Mouse (Mus musculus) lung, embryonic 16.5 days (tissue): ENCODE results near the gene Vmn1r214. TPM values are rescaled to one million over a fixed set of nuclear protein-coding genes. Genes with fewer than 3 reads are reported as not detected.

Experiments used
- ATAC-seq: fragments of 200-750 bp; cut with Nextera tagmentation; 2 replicates; pipeline ENCODE4 v1.8.0; 2017; ENCODE audit warnings: low read depth, mild to moderate bottlenecking, moderate library complexity
- H3K27ac ChIP-seq: fragments of 300-500 bp; sonication (generic); 2 replicates; pipeline ENCODE4 v1.5.1; 2014; ENCODE audit warnings: mild to moderate bottlenecking, control low read depth, low read length
- H3K27me3 ChIP-seq: fragments of 300-500 bp; sonication (generic); 2 replicates; pipeline ENCODE4 v1.6.1; 2014; ENCODE audit warnings: low read depth, low read length, mixed read lengths; ENCODE audit not compliant: control insufficient read depth, insufficient read depth
- H3K36me3 ChIP-seq: fragments of 300-500 bp; sonication (generic); 2 replicates; pipeline ENCODE4 v1.6.1; 2014; ENCODE audit warnings: low read length; ENCODE audit not compliant: control insufficient read depth, insufficient read depth
- H3K4me1 ChIP-seq: fragments of 300-500 bp; sonication (generic); replicated peaks from 2 replicates; pipeline ENCODE4 v1.6.1; 2014; ENCODE audit warnings: low read length, mixed read lengths; ENCODE audit not compliant: control insufficient read depth, insufficient read depth
- H3K4me2 ChIP-seq: fragments of 300-500 bp; sonication (generic); 2 replicates; pipeline ENCODE4 v1.6.1; 2014; ENCODE audit warnings: low read depth, low read length, control low read depth
- H3K4me3 ChIP-seq: fragments of 300-500 bp; sonication (generic); 2 replicates; pipeline ENCODE4 v1.5.1; 2014; ENCODE audit warnings: mild to moderate bottlenecking, low read length, control low read depth
- H3K9ac ChIP-seq: fragments of 300-500 bp; sonication (generic); 2 replicates; pipeline ENCODE4 v1.6.1; 2014; ENCODE audit warnings: low read length, control low read depth
- H3K9me3 ChIP-seq: fragments of 300-500 bp; sonication (generic); 2 replicates; pipeline ENCODE4 v1.6.1; 2016; ENCODE audit warnings: low read length; ENCODE audit not compliant: control insufficient read depth
- WGBS: fragments of 180-500 bp; shearing (Covaris S2); extraction: QIAGEN DNeasy Blood & Tissue Kit; methylation state at CpG from one replicate; pipeline ENCODE4 v1.1.7; 2014; 5-methylcytosine and 5-hydroxymethylcytosine counted together
- polyA plus RNA-seq: library from polyadenylated mRNA; unstranded; fragments of >200 nt; fragmentation: Nextera tagmentation; extraction: Ambion mirVana; gene quantifications from 2 replicates; pipeline ENCODE4 v1.2.1, GENCODE M21; 2015

Vmn1r214 gene
- polyA plus RNA-seq, 1 experiment from 2014 or later, result not detected

DNA sequence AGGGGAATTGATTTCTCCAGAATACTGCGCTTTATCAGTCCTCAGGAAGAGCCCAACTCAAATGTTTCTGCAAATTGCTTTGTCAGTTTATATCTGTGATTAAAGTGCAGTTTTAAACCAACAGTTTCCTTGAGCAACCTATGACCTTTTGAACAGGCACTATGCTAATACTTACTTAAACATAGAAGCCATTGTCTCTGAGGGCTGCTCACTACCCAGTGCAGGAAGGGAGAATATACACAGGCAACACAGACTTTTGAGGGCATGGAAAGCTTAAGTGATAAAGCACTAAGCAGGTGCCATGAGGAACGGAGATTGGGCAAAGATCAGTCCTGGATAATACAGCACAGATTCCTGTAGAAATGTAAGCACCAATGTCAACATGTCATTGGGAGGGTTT lies 39.1 kb downstream of the Vmn1r214 start:
- Histone ChIP-seq H3K27ac (no peak overlapping the region), H3K4me1 (no peaks in the 10 kb centered on the region)

More for the DNA sequence above, 39.1 kb downstream of the Vmn1r214 start:
- no peaks in the 10 kb centered on the region for H3K9me3 ChIP-seq
- ATAC-seq, result no peak
- no peak overlapping the region for H3K4me3 ChIP-seq
- H3K9ac ChIP-seq, result no peak overlapping the region
- H3K36me3 ChIP-seq, result no peaks in the 10 kb centered on the region
- H3K27me3 ChIP-seq, result no peaks in the 10 kb centered on the region
- WGBS, result 60% methylated on average over 2 of the region's 2 CpGs
- H3K4me2 ChIP-seq, result no peak overlapping the region

Other genes with a start within 250 kb of the Vmn1r214 start
- not detected in 2 replicates for gene Vmn1r209, start 220.7 kb upstream of the Vmn1r214 start, polyA plus RNA-seq
- not detected in 2 replicates for gene Vmn1r210, start 199.1 kb upstream of the Vmn1r214 start, polyA plus RNA-seq
- gene Vmn1r211, start 172.9 kb upstream of the Vmn1r214 start, polyA plus RNA-seq, result not detected in 2 replicates
- gene Vmn1r212, start 146.2 kb upstream of the Vmn1r214 start, polyA plus RNA-seq, result not detected in 2 replicates
- gene Vmn1r213, start 22.8 kb upstream of the Vmn1r214 start, polyA plus RNA-seq, result not detected in 2 replicates
- not detected in 2 replicates for gene Vmn1r215, start 37.6 kb downstream of the Vmn1r214 start, polyA plus RNA-seq
- gene Vmn1r217, start 87.8 kb downstream of the Vmn1r214 start, polyA plus RNA-seq, result not detected in 2 replicates
- not detected in 2 replicates for gene Vmn1r218, start 102.7 kb downstream of the Vmn1r214 start, polyA plus RNA-seq
- not detected in 2 replicates for gene Vmn1r219, start 128.9 kb downstream of the Vmn1r214 start, polyA plus RNA-seq
- gene Vmn1r220, start 157.6 kb downstream of the Vmn1r214 start, polyA plus RNA-seq, result not detected in 2 replicates
- gene Vmn1r221, start 183.7 kb downstream of the Vmn1r214 start, polyA plus RNA-seq, result not detected in 2 replicates
- gene Vmn1r222, start 205.5 kb downstream of the Vmn1r214 start, polyA plus RNA-seq, result not detected in 2 replicates
- gene Vmn1r223, start 216.7 kb downstream of the Vmn1r214 start, polyA plus RNA-seq, result not detected in 2 replicates